Mouse (Mus musculus): ENCODE measurements around the gene Plpp3. TPM values are rescaled to one million over a fixed set of nuclear protein-coding genes. Genes with fewer than 3 reads are reported as not detected.

Plpp3 gene
- 30.5 TPM for polyA plus RNA-seq (2014; fragmentation: Illumina TruSeq; extraction: RNeasy Lipid Tissue Mini Kit (QIAGEN cat#74804); ENCODE audit: low read depth, low replicate concordance)

GRCm38 (mm10) chr4:105157276-105158168 is at the start of gene Plpp3:
TSS of gene Plpp3 (plus strand) at chr4:105157347.

GRCm38 (mm10) chr4:105109199-105109989 is 47.8 kb upstream of the Plpp3 start, which contains the start of gene Prkaa2:
TSS of gene Prkaa2 (minus strand) at chr4:105109890.

Other genes with a start within 250 kb of the Plpp3 start
- 3.9 TPM for gene Fyb2, start 243.9 kb upstream of the Plpp3 start, polyA plus RNA-seq (2014; fragmentation: Illumina TruSeq; extraction: RNeasy Lipid Tissue Mini Kit (QIAGEN cat#74804); ENCODE audit: low read depth, low replicate concordance)
- gene Prkaa2, start 47.5 kb upstream of the Plpp3 start, polyA plus RNA-seq (2014; fragmentation: Illumina TruSeq; extraction: RNeasy Lipid Tissue Mini Kit (QIAGEN cat#74804); ENCODE audit: low read depth, low replicate concordance): 128 TPM

Data from sigmoid colon, adult 10 weeks (tissue).